Mouse (Mus musculus) adrenal gland (tissue): ENCODE results near the gene Sult6b1.

ENCODE experiments used
- intact Hi-C: fragments of 180-260 bp; cut with DNase I; formaldehyde crosslinking; loops from one replicate; pipeline ENCODE4 v1.15.1; 2025

Sult6b1 gene

GRCm38 (mm10) chr17:78885286-78886065, 21.3 kb downstream of the Sult6b1 start:
- intact Hi-C loops, result no loop called here

GRCm38 (mm10) chr17:78883291-78883690, 23.5 kb downstream of the Sult6b1 start:
- intact Hi-C loops, result no loop called here

GRCm38 (mm10) chr17:78882401-78883112, 24.2 kb downstream of the Sult6b1 start, which contains the start of gene Eif2ak2:
Gene Eif2ak2 (minus strand): TSS chr17:78882573.
- intact Hi-C loops, result no loop called here

- intact Hi-C loops, result no loop called here
Observed at GRCm38 (mm10) chr17:78881878-78882304, 24.9 kb downstream of the Sult6b1 start.

GRCm38 (mm10) chr17:78873886-78874285, 32.9 kb downstream of the Sult6b1 start:
- intact Hi-C loops, result no loop called here

- intact Hi-C loops, result no loop called here
Observed at GRCm38 (mm10) chr17:78856243-78856642, 50.5 kb downstream of the Sult6b1 start.

- intact Hi-C loops, result no loop called here
Observed at GRCm38 (mm10) chr17:78842271-78842928, 64.4 kb downstream of the Sult6b1 start.

- intact Hi-C loops, result loop anchor here (10.0 kb wide), 1 partner anchor 89 kb away; no protein-coding TSS in a partner anchor
Observed at GRCm38 (mm10) chr17:78836056-78836455, 70.7 kb downstream of the Sult6b1 start.

GRCm38 (mm10) chr17:78834856-78835835, 71.6 kb downstream of the Sult6b1 start, which contains the start of the genes Heatr5b and Gpatch11:
Gene Heatr5b (minus strand): TSS chr17:78835364.
Gene Gpatch11 (plus strand): TSS chr17:78835567.
- intact Hi-C loops, result loop anchor here (10.0 kb wide), 1 partner anchor 90 kb away; no protein-coding TSS in a partner anchor
